Mouse (Mus musculus) forebrain, embryonic 16.5 days (tissue): ENCODE data around the gene Arnt. TPM values are rescaled to one million over a fixed set of nuclear protein-coding genes. Genes with fewer than 3 reads are reported as not detected.

Source experiments
- ATAC-seq: fragments of 200-750 bp; cut with Nextera tagmentation; 2 replicates; pipeline ENCODE4 v1.8.0; 2017; ENCODE audit warnings: mild to moderate bottlenecking, moderate library complexity
- H3K27ac ChIP-seq: fragments of 300-500 bp; sonication (generic); 2 replicates; pipeline ENCODE4 v1.5.1; 2014; ENCODE audit warnings: low read length, control low read depth
- H3K27me3 ChIP-seq: fragments of 300-500 bp; sonication (generic); replicated peaks from 2 replicates; pipeline ENCODE4 v1.6.1; 2014; ENCODE audit warnings: low read length; ENCODE audit not compliant: control insufficient read depth, insufficient read depth
- H3K36me3 ChIP-seq: fragments of 300-500 bp; sonication (generic); 2 replicates; pipeline ENCODE4 v1.6.1; 2014; ENCODE audit not compliant: control insufficient read depth, insufficient read depth
- H3K4me1 ChIP-seq: fragments of 300-500 bp; sonication (generic); replicated peaks from 2 replicates; pipeline ENCODE4 v1.6.1; 2014; ENCODE audit warnings: low read length; ENCODE audit not compliant: control insufficient read depth, insufficient read depth
- H3K4me2 ChIP-seq: fragments of 300-500 bp; sonication (generic); 2 replicates; pipeline ENCODE4 v1.6.1; 2014; ENCODE audit warnings: mild to moderate bottlenecking, low read length, control low read depth
- H3K4me3 ChIP-seq: fragments of 300-500 bp; sonication (generic); replicated peaks from 2 replicates; pipeline ENCODE4 v1.5.1; 2014; ENCODE audit warnings: mild to moderate bottlenecking, low read length, control low read depth
- H3K9ac ChIP-seq: fragments of 300-500 bp; sonication (generic); replicated peaks from 2 replicates; pipeline ENCODE4 v1.6.1; 2014; ENCODE audit warnings: low read depth, low read length, control low read depth
- H3K9me3 ChIP-seq: fragments of 300-500 bp; sonication (generic); 2 replicates; pipeline ENCODE4 v1.6.1; 2016; ENCODE audit warnings: low read length; ENCODE audit not compliant: control insufficient read depth
- WGBS: fragments of 180-500 bp; shearing (Covaris S2); extraction: QIAGEN DNeasy Blood & Tissue Kit; methylation state at CpG from one replicate; pipeline ENCODE4 v1.1.7; 2014; 5-methylcytosine and 5-hydroxymethylcytosine counted together
- polyA plus RNA-seq: library from polyadenylated mRNA; unstranded; fragments of >200 nt; fragmentation: Nextera tagmentation; extraction: Ambion mirVana; gene quantifications from 2 replicates; pipeline ENCODE4 v1.2.1, GENCODE M21; 2015

The Arnt gene
- polyA plus RNA-seq, 1 experiment from 2014 or later: 25.3 TPM

DNA sequence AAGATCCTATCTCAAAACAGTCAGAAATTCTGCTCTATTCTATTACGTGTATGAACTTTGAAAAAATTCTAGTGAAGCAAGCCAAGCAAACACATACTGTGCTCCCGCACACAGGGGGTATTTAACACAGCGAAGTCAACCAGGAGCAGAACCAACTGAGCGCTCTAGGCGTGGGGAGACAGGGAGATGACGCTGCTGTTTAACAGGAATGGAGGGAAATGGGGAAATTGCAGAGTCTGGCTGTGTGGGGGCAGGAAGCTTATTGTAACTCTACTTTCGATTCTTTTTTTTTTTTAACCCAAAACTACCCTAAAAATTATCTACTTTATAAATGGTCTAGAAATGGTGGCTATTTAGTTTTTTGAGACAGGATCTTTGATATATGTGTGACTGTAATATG lies 84.7 kb downstream of the Arnt start:
- Histone ChIP-seq H3K9me3 (no peaks in the 10 kb centered on the region), H3K4me1 (no peaks in the 10 kb centered on the region), H3K9ac (no peak overlapping the region), H3K36me3 (no peaks in the 10 kb centered on the region), H3K27ac (no peak overlapping the region), H3K27me3 (no peaks in the 10 kb centered on the region), H3K4me3 (no peak overlapping the region), H3K4me2 (no peak overlapping the region)
- ATAC-seq: no peak
- WGBS: 83% methylated on average over 7 of the region's 7 CpGs

DNA sequence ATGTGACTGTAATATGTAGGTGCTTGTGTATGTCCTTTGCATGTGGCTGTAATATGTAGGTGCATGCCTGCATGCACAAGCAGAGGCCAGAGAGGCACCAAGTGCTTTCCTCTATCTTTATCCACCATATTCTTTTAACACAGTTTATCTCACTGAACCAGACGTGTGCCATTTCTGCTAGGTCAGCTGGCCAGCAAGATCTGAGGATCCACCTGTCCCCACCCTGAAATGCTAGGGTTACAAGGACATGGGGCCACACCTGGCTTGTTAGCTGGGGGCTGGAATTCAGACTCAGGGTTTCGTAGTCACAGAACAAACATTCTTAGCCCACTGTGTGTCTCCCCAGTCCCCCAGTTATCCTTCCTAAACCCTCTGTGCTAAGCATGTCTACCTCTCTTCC lies 85.1 kb downstream of the Arnt start:
- ATAC-seq: no peak
- Histone ChIP-seq H3K4me2 (no peak overlapping the region), H3K27ac (no peak overlapping the region), H3K9ac (no peak overlapping the region), H3K4me3 (no peak overlapping the region), H3K4me1 (no peaks in the 10 kb centered on the region), H3K36me3 (no peaks in the 10 kb centered on the region), H3K9me3 (no peaks in the 10 kb centered on the region), H3K27me3 (no peaks in the 10 kb centered on the region)
- WGBS: 91% methylated on average over 2 of the region's 2 CpGs

- Histone ChIP-seq H3K9ac (no peak overlapping the region), H3K4me1 (no peaks in the 10 kb centered on the region), H3K4me3 (no peak overlapping the region), H3K4me2 (no peak overlapping the region), H3K36me3 (no peaks in the 10 kb centered on the region), H3K27ac (no peak overlapping the region), H3K9me3 (no peaks in the 10 kb centered on the region), H3K27me3 (no peaks in the 10 kb centered on the region)
- 93% methylated on average over 3 of the region's 3 CpGs for WGBS
- ATAC-seq: no peak
Observed at GRCm38 (mm10) chr3:95520100-95520499, 85.9 kb downstream of the Arnt start.

DNA sequence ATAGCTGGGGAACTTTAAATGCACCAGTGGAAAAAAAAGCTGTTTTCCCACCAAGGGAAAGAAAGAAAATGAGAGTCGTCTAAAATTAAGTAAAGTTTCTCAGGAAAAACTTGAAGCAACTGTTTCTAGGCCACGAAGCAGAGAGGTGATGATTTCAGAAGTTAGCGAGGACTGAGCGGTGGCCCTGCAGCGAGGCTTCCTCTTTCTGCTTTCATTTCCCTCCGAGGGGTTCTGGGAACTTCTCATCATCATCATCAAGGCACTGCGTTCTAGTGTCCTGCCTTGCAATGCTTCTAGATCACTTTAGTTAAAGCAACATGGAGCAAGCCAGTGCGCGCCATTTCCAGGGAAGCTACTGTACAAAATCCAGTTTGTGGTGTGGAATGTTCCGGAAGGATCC lies 87.0 kb downstream of the Arnt start:
- H3K36me3 ChIP-seq: no peaks in the 10 kb centered on the region
- H3K27ac ChIP-seq: no peak overlapping the region
- no peaks in the 10 kb centered on the region for H3K27me3 ChIP-seq
- H3K4me3 ChIP-seq: no peak overlapping the region
- ATAC-seq: no peak
- no peaks in the 10 kb centered on the region for H3K9me3 ChIP-seq
- WGBS: 91% methylated on average over 10 of the region's 10 CpGs
- no peaks in the 10 kb centered on the region for H3K4me1 ChIP-seq
- no peak overlapping the region for H3K9ac ChIP-seq
- no peak overlapping the region for H3K4me2 ChIP-seq

GRCm38 (mm10) chr3:95523662-95524061 lies 89.5 kb downstream of the Arnt start:
- no peak for ATAC-seq

DNA sequence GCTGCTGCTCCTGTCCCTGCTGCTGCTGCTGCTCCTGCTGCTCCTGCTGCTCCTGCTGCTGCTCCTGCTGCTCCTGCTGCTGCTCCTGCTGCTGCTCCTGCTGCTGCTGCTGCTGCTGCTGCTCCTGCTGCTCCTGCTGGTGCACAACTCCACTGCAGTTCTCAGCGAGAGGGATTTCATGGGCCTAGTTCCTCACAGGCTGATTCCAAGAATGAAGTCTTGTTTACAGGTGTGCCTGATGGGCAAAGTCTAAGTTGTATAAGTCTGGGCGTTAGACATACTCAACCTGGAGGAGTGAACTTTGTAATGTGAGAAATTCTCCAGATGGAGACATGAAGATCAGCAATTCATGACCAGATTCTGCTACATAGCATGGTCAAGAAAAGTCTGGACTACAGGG lies 90.5 kb downstream of the Arnt start:
- ATAC-seq: no peak
- Histone ChIP-seq H3K27ac (no peak overlapping the region), H3K4me2 (no peak overlapping the region), H3K4me3 (no peak overlapping the region), H3K36me3 (no peaks in the 10 kb centered on the region), H3K27me3 (no peaks in the 10 kb centered on the region), H3K9ac (no peak overlapping the region), H3K9me3 (no peaks in the 10 kb centered on the region), H3K4me1 (no peaks in the 10 kb centered on the region)
- whole genome bisulfite sequencing: 58% methylated on average over 2 of the region's 2 CpGs

More at GRCm38 (mm10) chr3:95523662-95524061, 89.5 kb downstream of the Arnt start:
- Histone ChIP-seq H3K9ac (no peak overlapping the region), H3K27ac (no peak overlapping the region), H3K36me3 (no peaks in the 10 kb centered on the region), H3K4me3 (no peak overlapping the region), H3K27me3 (no peaks in the 10 kb centered on the region), H3K9me3 (no peaks in the 10 kb centered on the region), H3K4me1 (no peaks in the 10 kb centered on the region), H3K4me2 (no peak overlapping the region)
- WGBS: 74% methylated on average over 3 of the region's 3 CpGs

DNA sequence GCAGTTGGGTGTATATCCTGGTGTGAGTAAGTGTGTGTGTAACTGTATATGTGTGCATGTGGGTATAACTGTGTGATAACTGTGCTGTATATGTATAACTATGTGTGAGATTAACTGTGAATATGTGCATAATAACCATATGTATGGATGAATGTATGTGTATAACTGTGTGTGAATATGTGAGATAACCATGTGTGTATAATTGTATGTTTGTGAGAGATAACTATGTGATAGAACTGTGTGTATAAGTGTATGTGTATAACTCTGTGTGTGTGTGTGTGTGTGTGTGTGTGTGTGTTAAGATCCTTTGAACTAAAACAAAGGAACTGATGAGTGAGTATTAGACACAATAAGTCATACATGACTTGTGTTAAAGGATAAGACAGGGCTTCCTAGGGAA lies 91.9 kb downstream of the Arnt start:
- H3K9me3 ChIP-seq: no peaks in the 10 kb centered on the region
- H3K4me3 ChIP-seq: no peak overlapping the region
- H3K9ac ChIP-seq: no peak overlapping the region
- no peaks in the 10 kb centered on the region for H3K36me3 ChIP-seq
- H3K27ac ChIP-seq: no peak overlapping the region
- no peak for ATAC-seq
- no peak overlapping the region for H3K4me2 ChIP-seq
- no peaks in the 10 kb centered on the region for H3K4me1 ChIP-seq
- no peaks in the 10 kb centered on the region for H3K27me3 ChIP-seq

- no peaks in the 10 kb centered on the region for H3K36me3 ChIP-seq
- H3K4me1 ChIP-seq: no peaks in the 10 kb centered on the region
- no peak within 1 kb of the TSS for H3K27ac ChIP-seq
- no peaks in the 10 kb centered on the region for H3K27me3 ChIP-seq
- WGBS: 90% methylated on average over 8 of the region's 8 CpGs
- H3K9me3 ChIP-seq: no peaks in the 10 kb centered on the region
- ATAC-seq: no peak
- H3K4me3 ChIP-seq: no peak within 1 kb of the TSS
- H3K4me2 ChIP-seq: no peak within 1 kb of the TSS
- H3K9ac ChIP-seq: no peak within 1 kb of the TSS
Observed at GRCm38 (mm10) chr3:95526622-95527211, 92.5 kb downstream of the Arnt start, which contains the start of gene Ctss. Ctss (plus strand) TSS chr3:95526786.

GRCm38 (mm10) chr3:95529814-95530213 lies 95.6 kb downstream of the Arnt start:
- H3K36me3 ChIP-seq: no peaks in the 10 kb centered on the region
- H3K27ac ChIP-seq: no peak overlapping the region
- H3K9ac ChIP-seq: no peak overlapping the region
- H3K9me3 ChIP-seq: no peaks in the 10 kb centered on the region
- no peaks in the 10 kb centered on the region for H3K4me1 ChIP-seq
- H3K27me3 ChIP-seq: no peaks in the 10 kb centered on the region
- no peak for ATAC-seq
- 90% methylated on average over 6 of the region's 6 CpGs for WGBS
- H3K4me2 ChIP-seq: no peak overlapping the region
- no peak overlapping the region for H3K4me3 ChIP-seq

- Histone ChIP-seq H3K27me3 (no peaks in the 10 kb centered on the region), H3K36me3 (no peaks in the 10 kb centered on the region), H3K9me3 (no peaks in the 10 kb centered on the region), H3K4me3 (no peak overlapping the region), H3K4me1 (no peaks in the 10 kb centered on the region), H3K27ac (no peak overlapping the region), H3K9ac (no peak overlapping the region), H3K4me2 (no peak overlapping the region)
- 81% methylated on average over 1 of the region's 1 CpGs for WGBS
- no peak for ATAC-seq
Observed at GRCm38 (mm10) chr3:95531025-95531424, 96.8 kb downstream of the Arnt start.
